21 mouse cellular contexts compared by ENCODE assay signal in genomic region chr5:55293978-55294377, GRCm38 (mm10).
DNase-seq lines count a peak whose midpoint lies in the region; ATAC-seq lines count a peak whose summit lies in the region.
"Had no signal": no experiment of that assay in that cellular context is flagged by ENCODE, and none has a peak within 500 bp of the region (broad histone marks: within the 10 kb centered on the region; RNA-seq: fewer than 3 reads in every experiment).

No protein-coding gene starts in this region.

- intact Hi-C loops in heart, postnatal 25 days (cut with DNase I) = no loop called here

- no peaks in the 10 kb centered on the region for H3K9me3 ChIP-seq in hindbrain, embryonic 14.5 days (ENCODE audit: control insufficient read depth, low read length)
- no peaks in the 10 kb centered on the region for H3K9me3 ChIP-seq in hindbrain, embryonic 12.5 days (replicated peaks)
- no peaks in the 10 kb centered on the region for H3K9me3 ChIP-seq in hindbrain, embryonic 16.5 days (ENCODE audit: control insufficient read depth, low read length)
- no peaks in the 10 kb centered on the region for H3K9me3 ChIP-seq in neural tube, embryonic 12.5 days
- H3K9me3 ChIP-seq: heart, embryonic 15.5 days; stomach, embryonic 15.5 days had no signal

- H3K9ac ChIP-seq in hindbrain, embryonic 14.5 days = no peak overlapping the region
- no peak overlapping the region for H3K9ac ChIP-seq in hindbrain, embryonic 12.5 days
- no peak overlapping the region for H3K9ac ChIP-seq in hindbrain, embryonic 16.5 days (ENCODE audit: low read depth, low read length)
- H3K9ac ChIP-seq in neural tube, embryonic 12.5 days = no peak overlapping the region
- H3K9ac ChIP-seq: heart, embryonic 15.5 days; lung, embryonic 14.5 days; stomach, embryonic 15.5 days had no signal

- peaks cover 15% of the 10 kb centered on the region for H3K4me1 ChIP-seq in hindbrain, embryonic 14.5 days (replicated peaks; ENCODE audit: control insufficient read depth, insufficient read depth, low read length)
- H3K4me1 ChIP-seq in hindbrain, embryonic 12.5 days = no peaks in the 10 kb centered on the region
- H3K4me1 ChIP-seq in hindbrain, embryonic 16.5 days (ENCODE audit: control insufficient read depth, insufficient read depth, low read depth, low read length) = peaks cover 3% of the 10 kb centered on the region; the same call in 1 of the 2 replicates
- no peaks in the 10 kb centered on the region for H3K4me1 ChIP-seq in neural tube, embryonic 12.5 days
- H3K4me1 ChIP-seq: heart, embryonic 15.5 days; stomach, embryonic 15.5 days had no signal

- ATAC-seq in hindbrain, embryonic 14.5 days (ENCODE audit: low FRiP score) = 0 out of 2 replicates have a peak, but pooled peaks have one; percentile 34
- no peak for ATAC-seq in hindbrain, embryonic 12.5 days (ENCODE audit: low FRiP score)
- ATAC-seq in hindbrain, embryonic 16.5 days = peak; percentile 45; the same call in 1 of the 2 replicates
- ATAC-seq in neural tube, embryonic 12.5 days (ENCODE audit: low FRiP score, low read depth) = peak; percentile 30; the same call in 1 of the 2 replicates
- ATAC-seq: CD4-positive, CD25-positive, alpha-beta regulatory T cell, adult 4 months had no signal

- WGBS in hindbrain, embryonic 14.5 days = 54% methylated on average over 2 of the region's 2 CpGs
- WGBS in hindbrain, embryonic 12.5 days = 65% methylated on average over 2 of the region's 2 CpGs
- WGBS in hindbrain, embryonic 16.5 days = 62% methylated on average over 2 of the region's 2 CpGs
- WGBS in neural tube, embryonic 12.5 days = 54% methylated on average over 2 of the region's 2 CpGs

- no peak overlapping the region for H3K4me2 ChIP-seq in hindbrain, embryonic 14.5 days (replicated peaks)
- no peak overlapping the region for H3K4me2 ChIP-seq in hindbrain, embryonic 12.5 days (replicated peaks)
- no peak overlapping the region for H3K4me2 ChIP-seq in hindbrain, embryonic 16.5 days (ENCODE audit: low read length)
- no peak overlapping the region for H3K4me2 ChIP-seq in neural tube, embryonic 12.5 days (replicated peaks)
- H3K4me2 ChIP-seq: heart, embryonic 15.5 days; liver, embryonic 11.5 days; lung, embryonic 14.5 days; stomach, embryonic 15.5 days had no signal

- H3K27me3 ChIP-seq in hindbrain, embryonic 14.5 days (ENCODE audit: control insufficient read depth, insufficient read depth, low read length) = no peaks in the 10 kb centered on the region
- no peaks in the 10 kb centered on the region for H3K27me3 ChIP-seq in hindbrain, embryonic 12.5 days
- H3K27me3 ChIP-seq in hindbrain, embryonic 16.5 days (replicated peaks; ENCODE audit: control insufficient read depth, insufficient read depth, low read length) = no peaks in the 10 kb centered on the region
- no peaks in the 10 kb centered on the region for H3K27me3 ChIP-seq in neural tube, embryonic 12.5 days (replicated peaks)
- H3K27me3 ChIP-seq: heart, embryonic 15.5 days; stomach, embryonic 15.5 days had no signal

- peak overlapping the region; percentile 56; the same call in 1 of the 2 replicates for H3K27ac ChIP-seq in hindbrain, embryonic 14.5 days
- H3K27ac ChIP-seq in hindbrain, embryonic 12.5 days = no peak overlapping the region
- H3K27ac ChIP-seq in hindbrain, embryonic 16.5 days (ENCODE audit: low read depth, low read length) = no peak overlapping the region
- H3K27ac ChIP-seq in neural tube, embryonic 12.5 days = no peak overlapping the region
- H3K27ac ChIP-seq: gastrocnemius, adult 2 months; heart, embryonic 15.5 days; kidney, postnatal 0 days; stomach, embryonic 15.5 days had no signal

- H3K4me3 ChIP-seq in hindbrain, embryonic 14.5 days (replicated peaks; ENCODE audit: low read length) = no peak overlapping the region
- H3K4me3 ChIP-seq in hindbrain, embryonic 12.5 days = no peak overlapping the region
- H3K4me3 ChIP-seq in hindbrain, embryonic 16.5 days (ENCODE audit: low read length) = no peak overlapping the region
- H3K4me3 ChIP-seq in neural tube, embryonic 12.5 days = no peak overlapping the region
- H3K4me3 ChIP-seq: gastrocnemius, adult 2 months; heart, embryonic 15.5 days; myocyte; stomach, embryonic 15.5 days had no signal

- DNase-seq in hindbrain, embryonic 14.5 days (ENCODE audit: low spot score) = no peak
- peak; percentile 34 for DNase-seq in brain, adult 2 months (ENCODE audit: low read depth, low spot score)
- no peak for DNase-seq in kidney, adult 18-20 months
- no peak for DNase-seq in urinary bladder, postnatal 25 days (ENCODE audit: low spot score)
- DNase-seq in heart, postnatal 25 days (ENCODE audit: low spot score) = no peak
- DNase-seq: adrenal gland, postnatal 25 days; cerebellum, adult 9-11 months; gastrocnemius, adult 2 months; heart, adult 11 months; layer of hippocampus, adult 9-11 months; lung, embryonic 14.5 days; thymus, postnatal 14 days had no signal

- H3K36me3 ChIP-seq in hindbrain, embryonic 14.5 days (replicated peaks; ENCODE audit: control insufficient read depth, insufficient read depth) = no peaks in the 10 kb centered on the region
- H3K36me3 ChIP-seq in hindbrain, embryonic 12.5 days = no peaks in the 10 kb centered on the region
- no peaks in the 10 kb centered on the region for H3K36me3 ChIP-seq in hindbrain, embryonic 16.5 days (ENCODE audit: control insufficient read depth, insufficient read depth, low read length)
- no peaks in the 10 kb centered on the region for H3K36me3 ChIP-seq in neural tube, embryonic 12.5 days
- H3K36me3 ChIP-seq: heart, embryonic 15.5 days; stomach, embryonic 15.5 days had no signal
